ENCODE assay signal across 11 mouse cellular contexts in genomic region chr14:60643098-60643870, GRCm38 (mm10). TPM values are rescaled to one million over a fixed set of nuclear protein-coding genes. Genes with fewer than 3 reads are reported as not detected.
DNase-seq lines count a peak whose midpoint lies in the region; ATAC-seq and TF ChIP-seq lines count a peak whose summit lies in the region.
"Had no signal": no experiment of that assay in that cellular context is flagged by ENCODE, and none has a peak within 500 bp of the region (broad histone marks: within the 10 kb centered on the region; RNA-seq: fewer than 3 reads in every experiment).

No protein-coding gene starts in this region.

- 0 out of 2 replicates have a peak overlapping the region, but pooled peaks have one; percentile 14 for H3K27ac ChIP-seq in ES-Bruce4 (ENCODE audit: insufficient read depth, low read length)
- H3K27ac ChIP-seq in forebrain, embryonic 13.5 days: peak overlapping the region; percentile 93
- peak overlapping the region; percentile 84 for H3K27ac ChIP-seq in midbrain, embryonic 11.5 days (ENCODE audit: low read depth, low read length)
- H3K27ac ChIP-seq: limb, embryonic 15.5 days had no signal

- H3K27me3 ChIP-seq in ES-Bruce4 (ENCODE audit: control insufficient read depth, insufficient read depth, low read length, poor library complexity, severe bottlenecking): no peaks in the 10 kb centered on the region
- no peaks in the 10 kb centered on the region for H3K27me3 ChIP-seq in forebrain, embryonic 13.5 days
- H3K27me3 ChIP-seq in midbrain, embryonic 11.5 days (ENCODE audit: control insufficient read depth, insufficient read depth, low read length): no peaks in the 10 kb centered on the region
- H3K27me3 ChIP-seq: limb, embryonic 15.5 days had no signal

- intact Hi-C loops in left cerebral cortex, postnatal 36 days (cut with DNase I): no loop called here

- no peak for TF ChIP-seq CTCF in ES-Bruce4 (IDR thresholded peaks at IDR 0.05; ENCODE audit: low read depth, low read length)

- H3K9me3 ChIP-seq in ES-Bruce4 (replicated peaks; ENCODE audit: control insufficient read depth, insufficient read depth, low read length, poor library complexity, severe bottlenecking): no peaks in the 10 kb centered on the region
- no peaks in the 10 kb centered on the region for H3K9me3 ChIP-seq in forebrain, embryonic 13.5 days (replicated peaks)
- no peaks in the 10 kb centered on the region for H3K9me3 ChIP-seq in midbrain, embryonic 11.5 days (ENCODE audit: control insufficient read depth, low read length)
- H3K9me3 ChIP-seq: limb, embryonic 15.5 days had no signal

- DNase-seq in R1 (ENCODE audit: low read depth, low spot score): peak; percentile 35
- peak; percentile 94 for DNase-seq in midbrain, embryonic 11.5 days (ENCODE audit: low spot score, missing footprints)
- DNase-seq in thymus, postnatal 36 days: no peak
- no peak for DNase-seq in gastrocnemius, adult 18-20 months (ENCODE audit: low spot score)
- DNase-seq in ovary, adult 18-20 months (ENCODE audit: low spot score): no peak
- no peak for DNase-seq in left cerebral cortex, postnatal 36 days (ENCODE audit: low spot score in 2 of 2)
- DNase-seq: adrenal gland, adult 8-10 months; gastrocnemius, postnatal 25 days had no signal

- H3K4me2 ChIP-seq in forebrain, embryonic 13.5 days: peak overlapping the region; percentile 51
- H3K4me2 ChIP-seq in midbrain, embryonic 11.5 days: peak overlapping the region; percentile 32
- H3K4me2 ChIP-seq: limb, embryonic 15.5 days had no signal

- H3K9ac ChIP-seq in ES-Bruce4 (ENCODE audit: low read depth, poor library complexity, severe bottlenecking): no peak overlapping the region
- peak overlapping the region; percentile 54; the same call in 1 of the 2 replicates for H3K9ac ChIP-seq in forebrain, embryonic 13.5 days
- H3K9ac ChIP-seq in midbrain, embryonic 11.5 days (ENCODE audit: low read length): peak overlapping the region; percentile 43; the same call in 1 of the 2 replicates
- H3K9ac ChIP-seq: limb, embryonic 15.5 days had no signal

- 3% methylated on average over 14 of the region's 14 CpGs for WGBS in forebrain, embryonic 13.5 days
- 17% methylated on average over 14 of the region's 14 CpGs for WGBS in midbrain, embryonic 11.5 days

- TF ChIP-seq EP300 in ES-Bruce4 (IDR thresholded peaks at IDR 0.05; ENCODE audit: insufficient read depth, low read depth, low read length): no peak

- TF ChIP-seq POLR2A in ES-Bruce4 (IDR thresholded peaks at IDR 0.05; ENCODE audit: insufficient read depth, low read length): no peak

- no peak overlapping the region for H3K4me3 ChIP-seq in ES-Bruce4 (ENCODE audit: low read depth, low read length)
- H3K4me3 ChIP-seq in forebrain, embryonic 13.5 days: 0 out of 2 replicates have a peak overlapping the region, but pooled peaks have one; percentile 4
- H3K4me3 ChIP-seq in midbrain, embryonic 11.5 days (ENCODE audit: low read depth, low read length): no peak overlapping the region
- H3K4me3 ChIP-seq: limb, embryonic 15.5 days had no signal

- peak; percentile 88 for ATAC-seq in forebrain, embryonic 13.5 days
- peak; percentile 87 for ATAC-seq in midbrain, embryonic 11.5 days (ENCODE audit: low FRiP score)

- peaks cover 9% of the 10 kb centered on the region for H3K4me1 ChIP-seq in ES-Bruce4 (ENCODE audit: control insufficient read depth, insufficient read depth, low read length)
- H3K4me1 ChIP-seq in forebrain, embryonic 13.5 days: peaks cover 89% of the 10 kb centered on the region
- peaks cover 52% of the 10 kb centered on the region for H3K4me1 ChIP-seq in midbrain, embryonic 11.5 days (ENCODE audit: control insufficient read depth, insufficient read depth, low read length)

- no peaks in the 10 kb centered on the region for H3K36me3 ChIP-seq in ES-Bruce4 (ENCODE audit: control insufficient read depth, insufficient read depth, low read length, poor library complexity, severe bottlenecking)
- peaks cover 10% of the 10 kb centered on the region for H3K36me3 ChIP-seq in forebrain, embryonic 13.5 days (ENCODE audit: poor library complexity, severe bottlenecking)
- no peaks in the 10 kb centered on the region; the same call in none of the 2 replicates for H3K36me3 ChIP-seq in midbrain, embryonic 11.5 days (ENCODE audit: control insufficient read depth, insufficient read depth, low read length)
- H3K36me3 ChIP-seq: limb, embryonic 15.5 days had no signal

RNA-seq across cellular contexts. Expression of gene Spata13, which starts 9.5 kb away (rescaled TPM):
- 33.7 and 38.5 TPM in 2 replicates for polyA plus RNA-seq in ES-Bruce4 (2011; ENCODE audit: insufficient read depth, insufficient read length, low read depth, missing spikeins)
- 81.7 and 83.0 TPM in 2 replicates for polyA plus RNA-seq in forebrain, embryonic 13.5 days (2015; fragmentation: Nextera tagmentation; extraction: Ambion mirVana)
- polyA plus RNA-seq in midbrain, embryonic 11.5 days (2014; fragmentation: Nextera tagmentation; extraction: Ambion mirVana): 61.0 and 66.0 TPM in 2 replicates
- 1 to 10 TPM; 1.6 to 2.1 TPM for total RNA-seq in gastrocnemius, adult 18-20 months (2021)
- total RNA-seq in left cerebral cortex, postnatal 36 days (2021): 10 to 100 TPM; 10.4 to 20.6 TPM

Comparison
In these comparisons a context has a peak if more than half of its experiments do, and no peak if none do; other contexts are left out.
1. H3K27ac ChIP-seq: peak in every context shown above with its lines; median percentile 93 in forebrain, embryonic 13.5 days; 84 in midbrain, embryonic 11.5 days; 14 in ES-Bruce4.
2. DNase-seq: peak in R1 (single experiment) and midbrain, embryonic 11.5 days (single experiment); none in thymus, postnatal 36 days (0 of 2), gastrocnemius, adult 18-20 months (single experiment), ovary, adult 18-20 months (single experiment) and left cerebral cortex, postnatal 36 days (0 of 2).